Mouse (Mus musculus) CH12.LX (cell line): ENCODE measurements around the gene Olfr656. TPM values are rescaled to one million over a fixed set of nuclear protein-coding genes. Genes with fewer than 3 reads are reported as not detected.

Experiments
- DNase-seq: peaks from one replicate; pipeline ENCODE4 v3.0.0-alpha.2; 2013; ENCODE audit errors: extremely low read depth
- H3K27ac ChIP-seq: 2 replicates; pipeline ENCODE4 v1.5.1; 2012; ENCODE audit warnings: low read depth, mild to moderate bottlenecking, control low read depth, moderate library complexity; ENCODE audit not compliant: insufficient read depth
- H3K27me3 ChIP-seq: replicated peaks from 2 replicates; pipeline ENCODE3; 2012; ENCODE audit warnings: inconsistent platforms
- H3K36me3 ChIP-seq, 2 experiments: replicated peaks in 1 of 2; 2 replicates each; pipeline versions ENCODE3 to v1.6.1; 2012; ENCODE audit warnings: inconsistent platforms in 1 of 2, low read length in 1 of 2, mild to moderate bottlenecking in 1 of 2, mixed read lengths in 1 of 2, moderate library complexity in 1 of 2; ENCODE audit not compliant: control insufficient read depth in 1 of 2, insufficient read depth in 1 of 2
- H3K4me1 ChIP-seq, 2 experiments: 2 replicates each; pipeline ENCODE4 v1.6.1; 2012; ENCODE audit warnings: inconsistent platforms in 1 of 2, moderate library complexity in 1 of 2; ENCODE audit not compliant: insufficient read depth in 2 of 2, control insufficient read depth in 1 of 2
- H3K4me2 ChIP-seq: 2 replicates; pipeline ENCODE4 v1.6.1; 2012; ENCODE audit warnings: low read depth, mild to moderate bottlenecking, control low read depth; ENCODE audit not compliant: poor library complexity, insufficient read depth, severe bottlenecking
- H3K4me3 ChIP-seq, 3 experiments: fragments of 150-350 bp in 1 of 3; sonication (generic) in 1 of 3; replicated peaks in 1 of 3; 2 replicates each; pipeline versions ENCODE3 to v1.5.1; 2011 to 2012; ENCODE audit warnings: low read depth in 2 of 3, low read length in 2 of 3, mild to moderate bottlenecking in 2 of 3, moderate library complexity in 2 of 3, control low read depth in 1 of 3, improper control_type of control experiment in 1 of 3, inconsistent platforms in 1 of 3, mixed read lengths in 1 of 3; ENCODE audit not compliant: poor library complexity in 1 of 3
- H3K79me2 ChIP-seq: replicated peaks from 2 replicates; pipeline ENCODE4 v1.6.1; 2012; ENCODE audit warnings: mild to moderate bottlenecking, moderate library complexity; ENCODE audit not compliant: control insufficient read depth, poor library complexity, insufficient read depth, severe bottlenecking; ENCODE audit errors: extremely low read depth
- H3K9ac ChIP-seq: 2 replicates; pipeline ENCODE4 v1.6.1; 2012; ENCODE audit warnings: low read depth, mild to moderate bottlenecking, control low read depth, moderate library complexity; ENCODE audit not compliant: insufficient read depth
- H3K9me3 ChIP-seq: replicated peaks from 2 replicates; pipeline ENCODE3; 2012; ENCODE audit warnings: low read length, inconsistent platforms, mixed read lengths
- BHLHE40 ChIP-seq: IDR thresholded peaks from 2 replicates; pipeline ENCODE4 v1.6.1; 2011; ENCODE audit warnings: mild to moderate bottlenecking, low read depth, low read length, improper control_type of control experiment
- CHD1 ChIP-seq: IDR thresholded peaks from 2 replicates; pipeline ENCODE4 v1.6.1; 2012; ENCODE audit warnings: low read depth, low read length, improper control_type of control experiment, inconsistent platforms
- CHD2 ChIP-seq: IDR thresholded peaks from 2 replicates; pipeline ENCODE4 v1.6.1; 2011; ENCODE audit warnings: low read length, improper control_type of control experiment
- E2F4 ChIP-seq: IDR thresholded peaks from 2 replicates; pipeline ENCODE4 v1.6.1; 2011; ENCODE audit warnings: low read depth, low read length, improper control_type of control experiment; ENCODE audit not compliant: insufficient replicate concordance
- ETS1 ChIP-seq: conservative IDR thresholded peaks from 2 replicates; pipeline ENCODE4 v1.6.1; 2012; ENCODE audit warnings: low read depth, mild to moderate bottlenecking, inconsistent platforms, low read length, improper control_type of control experiment, moderate library complexity
- IRF4 ChIP-seq: IDR thresholded peaks from 2 replicates; pipeline ENCODE4 v1.6.1; 2014; ENCODE audit warnings: low read depth, mild to moderate bottlenecking, inconsistent platforms, low read length, improper control_type of control experiment
- JUN ChIP-seq: IDR thresholded peaks from 2 replicates; pipeline ENCODE4 v1.6.1; 2011; ENCODE audit warnings: low read depth, mild to moderate bottlenecking, low read length, improper control_type of control experiment, moderate library complexity; ENCODE audit not compliant: insufficient read depth
- JUND ChIP-seq: conservative IDR thresholded peaks from 2 replicates; pipeline ENCODE4 v1.6.1; 2011; ENCODE audit warnings: low read depth, low read length, improper control_type of control experiment
- MAFK ChIP-seq: IDR thresholded peaks from 2 replicates; pipeline ENCODE4 v1.6.1; 2011; ENCODE audit warnings: low read length, improper control_type of control experiment; ENCODE audit not compliant: insufficient replicate concordance
- MAX ChIP-seq: IDR thresholded peaks from 2 replicates; pipeline ENCODE4 v1.6.1; 2011; ENCODE audit warnings: low read length, improper control_type of control experiment
- MXI1 ChIP-seq: IDR thresholded peaks from 2 replicates; pipeline ENCODE4 v1.6.1; 2011; ENCODE audit warnings: mild to moderate bottlenecking, low read depth, low read length, improper control_type of control experiment
- MYC ChIP-seq: IDR thresholded peaks from 2 replicates; pipeline ENCODE4 v1.6.1; 2011; ENCODE audit warnings: low read depth, mild to moderate bottlenecking, improper control_type of control experiment, low read length
- NELFE ChIP-seq: IDR thresholded peaks from 2 replicates; pipeline ENCODE4 v1.6.1; 2011; ENCODE audit warnings: low read depth, low read length, improper control_type of control experiment
- NRF1 ChIP-seq: IDR thresholded peaks from 2 replicates; pipeline ENCODE4 v1.6.1; 2014; ENCODE audit warnings: low read depth, mild to moderate bottlenecking, inconsistent platforms, low read length, improper control_type of control experiment, moderate library complexity
- PAX5 ChIP-seq: IDR thresholded peaks from 2 replicates; pipeline ENCODE4 v1.6.1; 2012; ENCODE audit warnings: low read length, inconsistent platforms, mixed read lengths
- RAD21 ChIP-seq: IDR thresholded peaks from 2 replicates; pipeline ENCODE4 v1.6.1; 2011; ENCODE audit warnings: low read depth, mild to moderate bottlenecking, low read length, improper control_type of control experiment, moderate library complexity
- RCOR1 ChIP-seq: conservative IDR thresholded peaks from 2 replicates; pipeline ENCODE4 v1.6.1; 2012; ENCODE audit warnings: low read depth, mild to moderate bottlenecking, inconsistent platforms, low read length, improper control_type of control experiment
- SIN3A ChIP-seq: IDR thresholded peaks from 2 replicates; pipeline ENCODE4 v1.6.1; 2012; ENCODE audit warnings: low read length, improper control_type of control experiment, inconsistent platforms
- SMC3 ChIP-seq: IDR thresholded peaks from 2 replicates; pipeline ENCODE4 v1.6.1; 2011; ENCODE audit warnings: low read depth, low read length, improper control_type of control experiment
- TBP ChIP-seq: conservative IDR thresholded peaks from 2 replicates; pipeline ENCODE4 v1.6.1; 2011; ENCODE audit warnings: low read depth, low read length, improper control_type of control experiment
- TCF12 ChIP-seq: IDR thresholded peaks from 2 replicates; pipeline ENCODE4 v1.6.1; 2014; ENCODE audit warnings: low read depth, mild to moderate bottlenecking, inconsistent platforms, low read length, improper control_type of control experiment
- USF2 ChIP-seq: conservative IDR thresholded peaks from 2 replicates; pipeline ENCODE4 v1.6.1; 2011; ENCODE audit warnings: low read depth, low read length, improper control_type of control experiment
- ZC3H11A ChIP-seq: IDR thresholded peaks from 2 replicates; pipeline ENCODE4 v1.6.1; 2012; ENCODE audit warnings: low read depth, mild to moderate bottlenecking, inconsistent platforms, low read length, improper control_type of control experiment
- ZMIZ1 ChIP-seq: IDR thresholded peaks from 2 replicates; pipeline ENCODE4 v1.6.1; 2012; ENCODE audit warnings: low read depth, mild to moderate bottlenecking, inconsistent platforms, low read length, improper control_type of control experiment
- ZNF384 ChIP-seq: IDR thresholded peaks from 2 replicates; pipeline ENCODE4 v1.6.1; 2012; ENCODE audit warnings: low read depth, low read length, improper control_type of control experiment, inconsistent platforms
- dilution Hi-C: fragments of 300-500 bp; cut with MboI; formaldehyde crosslinking; loops from 2 replicates; pipeline ENCODE4 v1.14.3; 2020; ENCODE audit warnings: low sequenced_read_pairs; ENCODE audit not compliant: extremely low pct_unique_long_range_greater_than_20kb, extremely low pct_ligation_motif_present
- in situ Hi-C: fragments of 300-500 bp; cut with MboI; formaldehyde crosslinking; loops from 3 replicates; pipeline ENCODE4 v1.14.3; 2019; ENCODE audit warnings: low sequenced_read_pairs, low pct_ligation_motif_present, low pct_unique_long_range_greater_than_20kb, mixed read lengths
- polyA plus RNA-seq: library from polyadenylated mRNA; unstranded; fragments of >175 nt; gene quantifications from 2 replicates; pipeline ENCODE4 v1.2.1, GENCODE M21; 2012; ENCODE audit warnings: low read depth; ENCODE audit not compliant: insufficient read length
- total RNA-seq, 2 experiments: library from RNA; depleted of rRNA; stranded (reverse); fragments of 300-350 nt in 1 of 2; fragments of >200 nt in 1 of 2; gene quantifications; 2 replicates each; pipeline ENCODE4 v1.2.3; 2012 to 2014

The Olfr656 gene
- total RNA-seq (2012; rRNA removed) (not detected in 2 replicates), total RNA-seq (2014; rRNA removed) (not detected in 2 replicates), polyA plus RNA-seq (not detected in 2 replicates)

DNA sequence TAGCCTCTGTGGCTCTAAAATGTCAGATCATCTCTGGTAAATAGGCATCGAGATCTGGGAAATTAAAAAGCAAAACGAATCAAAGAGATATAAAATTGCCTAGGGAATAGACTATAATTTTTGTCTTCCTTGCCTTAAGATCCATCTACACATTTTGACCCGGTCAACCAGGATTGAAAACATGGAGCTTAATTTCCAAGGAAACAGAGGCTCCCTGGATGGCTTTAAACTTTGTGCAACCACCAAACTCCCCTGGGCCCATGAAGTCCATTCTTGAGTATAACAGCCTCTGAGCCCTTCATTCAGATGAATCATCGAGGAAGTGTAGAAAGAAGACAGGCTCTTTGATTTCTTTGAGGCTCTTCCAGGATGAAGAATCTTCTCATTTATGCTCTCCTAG is at the start of gene Olfr656:
Gene Olfr656, plus strand, starts transcription at position 301 of the 400 bp plus-strand sequence.
- Histone ChIP-seq H3K4me3 (no peak within 1 kb of the TSS), H3K79me2 (no peaks in the 10 kb centered on the region), H3K4me2 (no peak within 1 kb of the TSS), H3K9me3 (no peaks in the 10 kb centered on the region), H3K36me3 (no peaks in the 10 kb centered on the region), H3K9ac (no peak within 1 kb of the TSS), H3K27ac (no peak within 1 kb of the TSS), H3K4me1 (peaks cover 0 to 6% of the 10 kb centered on the region in 2 experiments; a peak in 2 of 4 replicates), H3K27me3 (no peaks in the 10 kb centered on the region)
- TF ChIP-seq ETS1 (no peak), MYC (no peak), NRF1 (no peak), SIN3A (no peak), BHLHE40 (no peak), ZMIZ1 (no peak), SMC3 (no peak), MXI1 (no peak), JUN (no peak), ZNF384 (no peak), E2F4 (no peak), TCF12 (no peak), CHD2 (no peak), NELFE (no peak), USF2 (no peak), IRF4 (no peak), RAD21 (no peak)
- in situ Hi-C loops (no loop called here), dilution Hi-C loops (no loop called here)
- no peak for DNase-seq

DNA sequence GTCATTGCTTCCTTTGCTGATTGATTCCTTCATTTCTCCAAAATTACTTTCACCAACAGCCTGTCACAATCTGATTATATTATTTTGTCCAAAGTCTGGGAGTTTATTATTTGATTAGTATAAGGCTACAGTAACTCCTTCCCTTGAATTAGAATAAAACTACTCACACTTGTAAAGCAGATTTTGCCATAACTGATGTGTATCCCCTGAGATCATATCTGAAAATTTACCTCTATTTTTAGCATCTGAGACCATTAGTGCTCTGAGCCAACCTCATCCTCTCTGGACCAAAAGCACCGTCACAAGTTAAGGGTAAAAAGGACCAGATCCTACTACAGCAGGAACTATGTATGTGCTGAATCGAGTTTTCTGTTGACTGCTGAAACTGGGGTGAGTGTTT is 36.7 kb upstream of the Olfr656 start, which contains the start of gene Olfr653:
Gene Olfr653, plus strand, starts transcription at position 301 of the 400 bp plus-strand sequence.
- H3K9ac ChIP-seq: no peak within 1 kb of the TSS
- TF ChIP-seq MAFK (no peak), MAX (no peak), NRF1 (no peak), JUND (no peak), MXI1 (no peak), ZNF384 (no peak), TBP (no peak), USF2 (no peak), NELFE (no peak), ZC3H11A (no peak), RCOR1 (no peak), PAX5 (no peak), CHD1 (no peak), TCF12 (no peak), SIN3A (no peak)
- TF ChIP-seq, all 38 proteins: peak for 0
- no peak within 1 kb of the TSS for H3K4me3 ChIP-seq
- H3K4me2 ChIP-seq: peak within 1 kb of the TSS; percentile 21; the same call in 1 of the 2 replicates
- H3K36me3 ChIP-seq: no peaks in the 10 kb centered on the region
- H3K27me3 ChIP-seq: no peaks in the 10 kb centered on the region
- in situ Hi-C loops (loop anchor here (25.0 kb wide), 1 partner anchor 215 kb away; the partner anchor contains the start of genes Trim12c and Trim30b), dilution Hi-C loops (no loop called here)
- DNase-seq: no peak
- no peaks in the 10 kb centered on the region for H3K9me3 ChIP-seq
- peaks cover 0 to 8% of the 10 kb centered on the region in 2 experiments; a peak in 2 of 4 replicates for H3K4me1 ChIP-seq
- no peak within 1 kb of the TSS for H3K27ac ChIP-seq
- H3K79me2 ChIP-seq: no peaks in the 10 kb centered on the region
